Mouse (Mus musculus): ENCODE measurements around the gene Scyl2. TPM values are rescaled to one million over a fixed set of nuclear protein-coding genes. Genes with fewer than 3 reads are reported as not detected.
"Not testable (repeated sequence)": the region's sequence is repeated elsewhere in the genome, so short reads cannot be mapped to it uniquely, and the experiment has no call there.

The Scyl2 gene
- 57.4 and 61.5 TPM in 2 replicates for total RNA-seq (2017)

DNA sequence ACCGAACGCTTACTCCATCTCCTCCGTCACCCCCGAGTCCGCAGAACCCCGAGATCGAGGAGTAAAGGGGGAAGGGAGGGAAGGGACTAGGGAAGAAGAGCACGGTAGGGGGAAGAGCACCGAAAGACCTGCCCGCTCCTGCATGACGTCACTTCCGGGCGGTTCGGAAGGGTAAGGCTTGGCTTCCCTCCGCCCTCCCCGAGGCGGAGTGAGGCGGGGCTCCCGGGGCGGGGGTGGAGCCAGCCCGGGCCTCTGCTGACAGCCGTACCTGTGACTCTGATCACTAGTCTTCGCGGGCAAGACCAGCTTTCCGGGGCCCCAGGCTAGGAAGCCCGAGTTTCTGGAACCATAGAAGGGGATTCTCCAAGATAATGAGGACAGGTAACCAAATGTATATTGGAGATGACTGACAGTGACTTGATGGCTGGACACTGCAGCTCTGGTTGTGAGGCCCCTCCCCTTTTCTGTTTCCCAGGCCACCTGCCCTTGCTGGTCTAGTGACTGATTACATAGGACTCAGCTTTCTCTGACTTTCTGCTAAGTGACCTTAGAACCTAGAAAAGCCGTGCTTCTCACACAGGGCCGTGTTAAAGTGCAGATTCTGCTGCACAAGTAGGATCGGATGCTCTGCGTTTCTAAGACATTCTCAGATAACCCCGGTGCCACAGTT lies at the start of gene Scyl2:
TSS of gene Scyl2 (minus strand) at position 147 of the 670 bp plus-strand sequence.
- ATAC-seq (ENCODE audit: extremely low read depth, insufficient number of reproducible peaks, low FRiP score, poor library complexity, severe bottlenecking), result peak; percentile 97

DNA sequence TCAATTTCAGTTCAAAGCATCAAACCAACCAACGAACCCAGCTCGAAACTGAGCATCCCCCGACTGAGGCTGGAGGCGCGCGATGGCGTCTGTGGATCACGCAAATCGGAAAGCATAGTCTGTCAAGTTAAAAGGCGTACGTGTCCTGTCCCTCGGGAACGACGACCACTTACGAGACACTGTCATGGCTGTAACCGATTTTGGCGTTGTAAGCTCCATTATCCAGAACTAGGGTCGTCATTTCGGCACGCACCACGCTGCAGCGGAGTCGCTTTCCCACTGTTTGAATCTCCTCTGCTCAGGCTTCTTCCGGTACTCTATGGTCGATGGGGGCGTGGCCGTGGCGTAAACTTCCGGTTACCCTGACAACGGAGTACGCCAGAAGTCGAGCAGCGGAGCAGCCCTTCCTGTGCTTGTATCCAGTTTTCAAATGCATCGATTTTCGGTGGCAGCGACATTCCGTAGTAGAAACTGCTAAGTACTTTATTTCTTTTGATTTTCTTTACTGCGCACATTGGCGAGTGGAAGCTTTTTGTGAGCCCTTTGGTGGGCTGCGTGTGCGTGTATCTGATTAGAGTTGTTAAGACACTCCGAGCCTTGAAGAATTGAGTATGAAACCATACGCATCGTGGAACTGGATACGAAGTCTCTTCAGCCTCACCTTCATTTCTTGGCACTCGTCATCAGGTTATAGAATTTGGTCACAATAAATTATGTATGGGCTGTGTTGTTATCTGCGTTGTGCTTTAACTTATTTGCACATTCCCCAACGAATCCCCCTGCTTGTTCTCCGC lies 46.1 kb upstream of the Scyl2 start, which contains the start of gene Actr6:
TSS of gene Actr6 (minus strand) at position 295 of the 794 bp plus-strand sequence.
- peak; percentile 100 for ATAC-seq (ENCODE audit: extremely low read depth, insufficient number of reproducible peaks, low FRiP score, poor library complexity, severe bottlenecking)

DNA sequence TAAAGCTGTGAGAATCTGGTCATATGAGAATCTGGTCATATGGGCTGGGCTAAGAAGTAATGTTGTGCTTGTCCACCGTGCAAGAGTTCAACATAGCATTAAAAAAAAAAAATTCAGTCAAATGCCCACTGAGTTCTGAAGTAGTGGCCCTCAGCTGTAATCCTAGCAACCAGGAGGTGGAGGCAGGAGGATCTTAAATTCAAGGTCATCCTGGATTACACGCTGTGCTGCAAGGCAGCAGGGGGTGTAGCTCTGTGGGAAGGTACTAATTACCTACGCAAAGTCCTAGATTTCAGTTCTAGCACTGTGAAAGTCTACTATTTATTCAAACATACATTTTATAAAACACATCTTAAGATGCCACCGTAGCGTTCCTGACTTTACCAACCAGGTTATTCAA lies 45.3 kb upstream of the Scyl2 start:
- no peak for ATAC-seq (ENCODE audit: extremely low read depth, insufficient number of reproducible peaks, low FRiP score, poor library complexity, severe bottlenecking)

DNA sequence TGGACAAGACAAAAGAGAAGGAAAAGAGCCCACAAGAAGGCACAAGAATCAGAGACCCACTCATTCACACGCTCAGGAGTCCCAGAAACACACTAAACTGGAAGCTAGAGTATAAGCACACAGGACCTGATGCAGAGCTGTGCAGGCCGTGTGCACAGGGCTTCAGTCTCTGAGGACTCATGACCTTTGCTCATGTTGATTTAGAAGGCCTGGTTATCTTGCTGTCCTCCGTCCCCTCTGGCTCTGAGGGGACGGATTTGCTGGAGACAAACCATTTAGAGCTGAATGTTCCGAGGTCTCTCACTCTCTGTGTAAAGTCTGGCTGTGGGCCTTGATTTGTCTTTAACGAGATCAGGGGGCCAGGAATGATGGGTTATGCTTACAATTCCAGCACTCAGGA lies 44.3 kb upstream of the Scyl2 start:
- ATAC-seq (ENCODE audit: extremely low read depth, insufficient number of reproducible peaks, low FRiP score, poor library complexity, severe bottlenecking), result no peak

DNA sequence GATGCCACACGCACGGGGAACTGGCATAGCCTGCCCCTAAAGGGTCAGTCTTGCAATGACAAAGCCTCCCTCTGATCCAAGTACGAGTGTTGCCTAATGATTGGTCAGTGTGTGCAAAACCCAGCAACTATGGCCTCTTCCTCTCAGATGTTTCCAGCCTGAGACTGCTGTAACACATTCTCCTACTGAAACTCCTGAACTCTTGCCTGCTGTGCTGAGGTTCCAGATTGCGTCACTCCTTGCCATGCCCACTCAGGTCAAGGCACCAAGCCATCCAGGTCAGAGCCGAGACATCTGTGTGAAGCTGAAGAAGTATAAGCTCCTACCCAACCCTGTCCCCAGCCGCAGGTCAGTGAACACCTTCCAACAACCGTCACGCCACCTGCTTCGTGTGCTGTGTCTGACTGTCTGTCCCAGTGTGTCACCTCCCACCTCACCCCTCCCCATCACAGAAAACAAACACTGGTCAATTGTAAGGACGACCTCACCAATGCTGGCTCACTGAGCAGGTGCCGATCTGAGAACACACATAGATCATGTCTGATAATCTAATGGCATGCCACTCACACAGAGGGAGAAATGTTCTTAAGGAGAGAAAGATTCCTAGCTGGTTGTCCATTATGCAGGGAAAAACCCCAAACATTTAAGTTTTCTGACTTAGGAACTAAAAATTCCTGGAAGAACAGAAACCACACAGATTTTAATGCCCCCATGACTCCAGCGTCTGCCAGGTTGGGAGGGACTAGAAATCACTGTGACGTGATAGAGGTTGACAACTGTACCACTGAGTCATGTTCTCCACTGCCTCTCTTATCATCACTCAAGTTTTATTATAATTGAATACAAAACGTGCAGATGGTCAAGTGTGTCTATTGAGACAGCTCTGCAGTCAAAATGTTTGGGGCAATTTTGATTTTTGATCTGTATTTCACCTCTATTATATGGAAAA lies 36.4 kb upstream of the Scyl2 start:
- ATAC-seq (ENCODE audit: extremely low read depth, insufficient number of reproducible peaks, low FRiP score, poor library complexity, severe bottlenecking), result peak; percentile 26; the same call in 1 of the 2 replicates

DNA sequence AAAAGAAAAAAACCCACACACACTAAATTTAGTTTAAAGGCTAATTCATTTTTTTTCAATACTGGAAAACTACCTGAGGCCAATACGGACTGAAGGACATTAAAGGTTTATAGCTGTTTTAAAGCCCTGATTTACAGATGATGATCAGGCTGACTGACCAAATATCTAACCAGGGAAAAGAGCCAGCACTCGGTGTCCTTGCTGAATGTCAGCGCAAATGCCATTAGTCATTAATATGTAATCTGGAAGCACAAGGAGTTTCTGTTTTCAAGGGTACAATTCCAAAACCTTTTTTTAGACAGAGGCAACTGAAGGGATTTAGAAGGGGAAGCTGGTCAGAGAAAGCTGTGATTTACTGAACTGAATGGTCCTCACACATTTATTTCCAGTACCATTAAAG lies 34.7 kb upstream of the Scyl2 start:
- no peak for ATAC-seq (ENCODE audit: extremely low read depth, insufficient number of reproducible peaks, low FRiP score, poor library complexity, severe bottlenecking)

DNA sequence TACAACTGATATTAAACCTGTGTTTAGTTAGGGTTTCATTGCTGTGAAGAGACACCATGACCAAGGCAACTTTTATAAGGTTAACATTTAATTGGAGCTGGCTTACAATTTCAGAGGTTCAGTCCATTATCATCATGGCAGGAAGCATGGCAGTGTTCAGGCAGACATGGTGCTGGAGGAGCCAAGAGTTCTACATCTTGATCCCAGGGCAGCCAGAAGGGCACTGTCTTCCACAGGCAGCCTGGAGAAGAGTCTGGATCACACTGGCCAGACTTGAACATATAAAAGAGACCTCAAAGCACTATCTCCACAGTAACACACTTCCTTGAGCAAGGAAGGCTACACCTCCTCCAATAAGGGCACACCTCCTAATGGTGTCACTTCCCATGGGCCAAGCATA lies 34.2 kb upstream of the Scyl2 start:
- ATAC-seq (ENCODE audit: extremely low read depth, insufficient number of reproducible peaks, low FRiP score, poor library complexity, severe bottlenecking), result no peak

DNA sequence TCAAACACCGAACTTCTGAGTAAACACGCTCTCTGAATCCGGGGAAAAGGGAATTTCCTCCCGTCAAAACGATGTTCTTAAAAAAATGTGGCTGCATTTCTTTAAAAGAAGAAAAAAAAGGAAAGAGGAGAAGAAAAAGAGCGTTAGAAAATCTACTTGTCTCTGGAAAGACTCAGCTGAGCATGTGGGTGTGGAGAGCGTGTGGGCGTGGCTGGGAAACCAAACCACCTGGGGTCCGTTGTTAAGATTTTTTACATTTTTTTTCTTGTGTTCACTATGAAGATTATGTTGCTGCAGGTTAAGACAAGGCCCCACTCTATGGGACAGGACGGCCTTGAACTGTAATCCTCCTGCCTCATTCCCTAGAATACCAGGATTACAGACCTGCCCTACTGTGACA lies 28.8 kb upstream of the Scyl2 start:
- no peak for ATAC-seq (ENCODE audit: extremely low read depth, insufficient number of reproducible peaks, low FRiP score, poor library complexity, severe bottlenecking)

DNA sequence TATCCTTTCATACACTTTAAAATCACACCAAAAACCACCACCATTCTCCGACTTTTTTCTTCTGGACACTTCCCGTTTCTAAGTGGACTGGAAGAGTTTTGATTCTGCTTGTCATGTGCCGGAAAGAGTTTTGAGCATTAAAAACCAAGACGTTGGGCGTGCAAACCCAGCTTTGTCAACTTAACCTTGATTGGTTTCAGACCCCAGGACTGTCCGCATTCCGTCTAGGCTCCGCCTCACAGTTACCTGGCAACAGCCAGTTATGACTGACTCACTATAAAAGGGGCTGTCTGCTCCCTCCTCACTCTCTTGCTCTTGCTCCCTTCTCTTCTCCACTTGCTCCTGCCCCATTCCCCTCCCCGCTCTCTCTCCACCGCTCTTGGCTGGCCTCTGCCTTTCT lies 22.6 kb upstream of the Scyl2 start:
- ATAC-seq (ENCODE audit: extremely low read depth, insufficient number of reproducible peaks, low FRiP score, poor library complexity, severe bottlenecking), result no peak

DNA sequence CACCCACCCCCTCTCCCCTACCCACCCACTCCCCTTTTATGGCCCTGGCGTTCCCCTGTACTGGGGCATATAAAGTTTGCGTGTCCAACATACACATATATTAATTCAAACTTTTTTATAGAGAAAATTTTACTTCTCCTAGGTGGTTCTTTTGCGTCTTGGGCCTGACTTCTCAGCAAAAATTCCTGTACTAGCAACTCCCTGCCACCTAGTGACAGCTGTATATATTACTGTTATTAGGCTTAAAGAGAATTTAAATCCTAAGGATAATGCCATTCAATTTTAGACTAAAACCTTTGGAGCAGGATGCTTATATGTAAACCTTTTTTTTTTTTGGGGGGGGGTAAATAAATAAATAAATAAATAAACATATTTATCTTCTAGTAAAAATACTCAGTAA lies 21.3 kb upstream of the Scyl2 start:
- ATAC-seq (ENCODE audit: extremely low read depth, insufficient number of reproducible peaks, low FRiP score, poor library complexity, severe bottlenecking), result no peak

DNA sequence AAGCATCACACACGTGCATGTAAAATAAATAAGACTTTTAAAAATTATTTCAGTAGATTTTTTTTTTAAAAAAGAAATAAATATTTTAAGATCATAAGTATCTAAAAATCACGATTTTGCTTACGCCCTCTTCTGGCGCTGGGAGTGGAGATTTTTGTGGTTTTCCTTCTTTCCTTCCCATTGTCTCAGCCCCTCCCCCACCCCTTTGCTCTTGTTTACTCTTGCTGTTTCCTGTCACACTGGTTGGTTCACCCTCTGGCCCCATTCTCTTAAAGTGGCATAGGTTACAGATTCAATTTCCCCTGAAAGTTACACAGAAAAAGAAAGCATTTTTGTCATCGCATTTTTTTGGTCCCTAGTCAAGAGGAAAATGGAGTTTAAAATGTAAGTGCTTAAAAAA lies 17.0 kb upstream of the Scyl2 start:
- ATAC-seq (ENCODE audit: extremely low read depth, insufficient number of reproducible peaks, low FRiP score, poor library complexity, severe bottlenecking), result no peak

DNA sequence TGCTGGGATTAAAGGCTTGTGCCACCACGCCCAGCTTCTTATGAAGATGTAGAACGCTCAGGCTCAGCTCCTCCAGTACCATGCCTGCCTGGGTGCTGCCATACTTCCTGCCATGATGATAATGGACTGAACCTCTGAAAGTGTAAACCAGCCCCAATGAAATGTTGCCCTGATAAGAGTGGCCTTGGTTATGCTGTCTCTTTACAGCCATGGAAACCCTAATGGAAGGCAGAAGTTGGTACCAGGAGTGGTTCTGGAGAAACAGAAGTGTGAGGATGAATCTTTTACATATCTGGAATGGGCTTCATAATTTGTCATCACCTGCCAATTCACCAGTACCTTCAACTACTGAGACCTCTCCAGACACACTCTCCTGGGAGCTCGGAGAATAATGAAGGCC lies 11.9 kb upstream of the Scyl2 start:
- ATAC-seq (ENCODE audit: extremely low read depth, insufficient number of reproducible peaks, low FRiP score, poor library complexity, severe bottlenecking), result no peak

DNA sequence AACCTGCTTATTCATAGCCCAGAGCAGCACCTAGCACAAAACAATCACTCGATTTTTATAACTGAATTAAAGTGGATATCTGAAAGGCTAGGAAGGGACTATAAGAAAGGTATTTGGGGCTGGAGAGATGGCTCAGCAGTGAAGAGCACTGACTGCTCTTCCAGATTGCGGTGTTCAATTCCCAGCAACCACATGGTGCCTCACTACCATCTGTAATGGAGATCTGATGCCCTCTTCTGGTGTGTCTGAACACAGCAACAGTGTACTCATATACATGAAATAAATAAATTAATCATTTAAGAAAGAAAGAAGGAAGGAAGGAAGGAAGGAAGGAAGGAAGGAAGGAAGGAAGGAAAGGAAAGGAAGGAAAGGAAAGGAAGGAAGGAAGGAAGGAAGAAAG lies 10.2 kb upstream of the Scyl2 start:
- not testable (repeated sequence) for ATAC-seq (ENCODE audit: extremely low read depth, insufficient number of reproducible peaks, low FRiP score, poor library complexity, severe bottlenecking)

DNA sequence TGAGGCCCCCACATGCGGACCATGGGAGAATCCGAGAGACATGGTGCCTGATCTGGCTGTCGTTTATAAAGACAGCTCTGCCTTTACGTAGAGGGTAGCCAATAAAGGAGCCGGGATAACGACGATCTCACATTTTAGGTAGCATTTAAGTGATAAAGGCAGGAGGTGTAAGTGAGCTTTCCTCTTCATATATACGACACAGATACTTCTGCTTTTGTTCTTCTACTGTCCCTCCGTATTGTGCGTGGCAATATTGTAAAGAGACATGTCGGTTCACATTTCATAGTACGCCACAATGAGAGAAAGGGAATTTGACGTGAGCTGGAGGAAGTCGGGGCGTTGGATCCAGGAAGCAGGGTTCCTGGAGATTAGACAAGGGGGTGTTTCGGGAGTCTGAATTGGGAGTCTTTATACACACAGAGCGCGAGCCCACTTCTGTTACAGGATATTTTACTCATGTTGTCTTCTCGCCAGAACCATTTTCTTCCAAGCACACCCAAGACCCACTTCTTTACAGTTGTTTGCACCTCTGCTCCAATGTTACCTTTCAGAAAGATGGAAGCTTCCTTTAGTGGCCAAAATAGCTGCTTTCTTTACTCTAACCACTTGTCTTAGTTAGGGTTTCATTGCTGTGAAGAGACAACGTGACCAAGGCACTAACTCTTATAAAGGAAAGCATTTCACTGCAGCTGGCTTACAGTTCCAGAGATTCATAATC lies 9.3 kb upstream of the Scyl2 start:
- no peak for ATAC-seq (ENCODE audit: extremely low read depth, insufficient number of reproducible peaks, low FRiP score, poor library complexity, severe bottlenecking)

DNA sequence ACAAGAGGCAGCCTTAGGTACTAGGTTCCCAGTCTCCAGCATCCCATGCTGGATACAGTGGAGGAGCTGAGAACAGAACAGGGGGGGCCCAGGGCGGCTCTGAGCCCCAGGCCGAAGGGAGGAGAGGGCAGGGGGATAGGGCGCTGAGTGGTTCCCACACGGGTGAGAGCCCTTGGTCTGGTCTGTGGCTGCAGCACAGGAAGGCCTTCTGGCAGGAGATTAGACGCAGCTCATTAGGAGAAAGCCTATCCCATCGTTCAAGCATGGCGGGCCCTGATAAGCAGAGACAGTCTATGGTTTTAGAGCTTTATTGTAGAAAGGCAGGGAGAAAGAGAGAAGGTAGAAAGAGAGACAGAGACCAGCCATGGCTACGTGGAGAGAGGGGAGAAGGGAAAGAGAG lies 3.9 kb upstream of the Scyl2 start:
- no peak for ATAC-seq (ENCODE audit: extremely low read depth, insufficient number of reproducible peaks, low FRiP score, poor library complexity, severe bottlenecking)

DNA sequence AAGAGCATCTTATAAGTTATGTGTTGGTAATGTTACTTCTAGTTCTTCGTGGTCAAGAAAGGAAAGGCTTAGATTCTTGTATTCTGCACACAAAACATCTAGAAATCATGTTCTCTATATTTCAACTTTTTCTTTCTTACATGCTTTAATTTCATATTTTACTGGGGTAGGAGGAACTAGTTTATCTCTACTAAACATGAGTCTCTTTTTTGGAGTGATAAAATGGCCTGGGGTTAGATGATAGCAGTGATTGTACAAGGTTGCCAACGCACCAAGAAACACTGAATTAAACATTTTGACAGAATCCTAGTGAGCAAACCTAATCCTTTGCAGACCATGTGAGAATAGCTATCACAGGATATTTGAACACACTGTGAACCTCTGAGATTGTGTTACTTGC lies 1.4 kb upstream of the Scyl2 start:
- no peak for ATAC-seq (ENCODE audit: extremely low read depth, insufficient number of reproducible peaks, low FRiP score, poor library complexity, severe bottlenecking)

DNA sequence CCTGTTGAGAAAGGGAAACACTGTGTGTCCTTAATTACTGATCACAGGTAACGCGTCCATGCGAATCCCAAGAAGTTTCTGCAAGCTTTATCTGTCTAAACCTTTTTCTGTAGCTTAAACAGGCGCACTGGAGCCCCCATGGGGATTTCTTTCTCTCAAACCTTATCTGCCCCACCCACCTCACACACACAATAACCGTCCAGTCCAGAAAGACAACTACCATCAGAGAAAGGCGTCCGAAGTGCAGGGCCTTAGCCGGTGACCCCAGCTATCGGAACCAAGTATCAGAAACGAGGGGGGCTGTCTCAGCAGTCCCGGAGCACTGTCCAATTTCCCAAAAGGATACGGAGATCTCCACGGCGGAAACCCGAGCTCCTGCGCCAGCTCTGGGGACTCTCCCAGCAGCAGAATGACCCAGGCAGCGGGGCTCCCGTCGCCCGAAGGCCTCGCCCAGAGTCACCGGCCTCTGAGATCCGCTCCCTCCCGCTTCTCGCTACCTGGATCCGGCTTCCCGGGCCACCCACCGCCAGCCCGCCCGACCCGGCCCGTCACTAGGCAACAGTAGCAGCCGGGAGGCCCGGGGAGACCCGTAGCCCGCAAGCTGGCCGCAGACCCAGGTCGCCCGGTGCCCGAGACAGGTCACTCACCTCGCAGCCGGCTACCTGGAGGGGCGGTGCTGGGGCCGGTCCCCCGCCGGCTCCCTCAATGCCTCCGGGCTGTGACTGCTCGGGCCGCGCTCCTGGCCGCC lies 520 bp downstream of the Scyl2 start:
- ATAC-seq (ENCODE audit: extremely low read depth, insufficient number of reproducible peaks, low FRiP score, poor library complexity, severe bottlenecking), result no peak

DNA sequence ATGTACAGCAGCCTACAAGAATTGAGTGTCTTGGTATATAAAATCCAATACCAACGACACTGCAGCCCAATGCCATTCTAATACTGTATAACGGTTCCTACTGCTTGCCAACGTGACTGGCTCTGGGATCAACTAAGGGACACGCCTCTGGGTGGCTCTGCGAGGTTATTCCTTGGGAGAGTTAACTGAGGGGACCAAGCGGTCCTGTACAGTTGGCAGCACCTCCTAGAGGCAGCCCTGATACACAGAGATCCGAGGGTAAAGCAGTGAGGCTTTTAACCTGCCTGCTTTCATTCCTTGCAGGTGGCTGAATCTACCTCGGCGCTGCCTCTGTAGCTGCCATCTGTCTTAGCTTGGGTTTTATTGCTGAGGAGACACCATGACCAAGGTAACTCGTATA lies 3.1 kb downstream of the Scyl2 start:
- no peak for ATAC-seq (ENCODE audit: extremely low read depth, insufficient number of reproducible peaks, low FRiP score, poor library complexity, severe bottlenecking)
